Mouse (Mus musculus): ENCODE measurements around the gene Polr2m.
"Not testable (repeated sequence)": the region's sequence is repeated elsewhere in the genome, so short reads cannot be mapped to it uniquely, and the experiment has no call there.

Polr2m gene

DNA sequence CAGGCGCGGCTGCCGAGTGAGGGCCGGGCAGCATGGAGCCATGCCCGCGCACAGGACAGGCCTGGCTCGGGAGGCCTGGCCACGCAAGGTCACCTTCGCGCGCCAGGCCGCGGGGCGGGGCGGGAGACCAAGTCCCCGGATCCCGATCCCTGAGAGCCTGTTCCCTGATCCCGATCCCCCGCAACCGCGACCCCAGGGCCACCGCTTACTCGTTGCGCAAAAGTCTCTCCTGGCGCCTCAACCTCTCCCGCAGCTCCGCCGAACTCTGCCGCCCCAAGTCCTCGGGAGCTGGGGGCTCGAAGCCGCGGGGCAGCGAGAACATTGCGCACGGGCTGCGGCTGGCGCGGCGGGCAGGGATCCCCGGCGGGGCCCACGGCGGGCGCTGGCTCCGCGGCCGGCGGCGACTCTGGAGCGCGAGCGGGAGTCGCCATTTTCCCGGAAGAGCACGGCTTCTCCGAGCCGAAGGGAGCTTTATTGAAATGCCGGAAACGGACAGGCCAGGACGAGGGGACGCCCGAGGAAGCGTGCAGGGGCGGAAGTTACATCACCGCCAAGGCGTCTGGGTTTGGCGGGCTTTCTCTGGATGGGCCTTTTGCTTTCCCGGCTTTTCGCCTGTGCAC is at the start of gene Polr2m:
Gene Polr2m, minus strand, starts transcription at position 461 of the 620 bp plus-strand sequence.
- peak; percentile 86 to 87 for DNase-seq (ENCODE audit: low read depth in 2 of 2, low spot score in 2 of 2)

DNA sequence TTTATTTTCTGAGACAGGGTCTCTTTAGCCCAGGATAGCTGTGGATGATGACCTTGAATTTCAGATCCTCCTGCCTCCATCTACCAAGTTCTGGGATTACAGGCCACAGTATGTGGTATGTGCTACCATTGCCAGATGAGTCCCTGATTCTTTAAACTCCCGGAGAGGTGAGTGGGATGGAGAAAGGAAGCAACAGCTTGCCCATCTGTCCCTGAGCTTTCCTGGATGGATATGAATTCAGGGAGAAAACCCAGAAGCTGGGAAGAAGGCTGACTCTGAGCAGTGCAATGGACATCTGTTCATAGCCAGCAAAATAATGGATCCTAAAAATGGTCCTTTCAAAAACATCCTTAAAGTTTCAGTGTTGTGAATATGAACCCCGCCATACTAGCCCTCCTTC is 49.3 kb upstream of the Polr2m start:
- no peak for DNase-seq (ENCODE audit: low read depth in 2 of 2, low spot score in 2 of 2)

DNA sequence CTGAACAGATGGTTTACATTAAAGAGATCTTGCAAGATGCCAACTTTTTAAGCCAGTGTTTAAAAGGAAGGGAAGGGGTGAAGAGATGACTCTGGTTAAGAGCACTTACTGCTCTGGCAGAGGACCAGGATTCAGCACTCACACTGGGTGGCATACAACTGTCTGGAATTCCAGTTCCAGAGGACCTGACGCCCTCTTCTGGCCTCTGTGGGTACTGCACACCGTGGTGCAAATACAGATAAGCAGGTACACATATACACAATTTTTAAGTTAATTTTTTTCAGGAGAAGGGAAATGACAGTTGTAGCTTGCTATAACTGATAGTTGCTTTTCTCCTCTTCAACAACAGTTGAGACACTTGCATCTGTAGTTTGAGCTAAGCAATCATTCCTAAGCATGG is 44.2 kb upstream of the Polr2m start:
- DNase-seq (ENCODE audit: low read depth in 2 of 2, low spot score in 2 of 2) = no peak

DNA sequence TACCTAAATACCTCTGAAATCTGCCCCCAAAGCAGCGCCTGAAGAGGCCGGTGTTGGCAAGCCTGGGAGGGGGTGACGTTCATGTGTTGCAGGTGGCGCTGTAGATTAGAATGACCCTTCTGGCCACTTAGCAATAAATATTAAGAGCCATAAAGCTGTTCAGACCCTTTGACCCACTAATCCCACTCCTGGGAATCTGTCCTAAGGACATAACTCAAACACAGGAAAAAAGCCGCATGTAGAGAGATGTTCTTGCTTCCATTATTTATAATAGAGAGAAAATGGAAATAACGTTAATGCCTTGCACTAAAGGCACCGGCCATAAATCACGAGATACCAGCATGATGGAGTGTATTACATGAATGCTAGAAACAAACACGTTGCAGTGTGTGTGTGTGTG is 41.7 kb upstream of the Polr2m start:
- no peak for DNase-seq (ENCODE audit: low read depth in 2 of 2, low spot score in 2 of 2)

DNA sequence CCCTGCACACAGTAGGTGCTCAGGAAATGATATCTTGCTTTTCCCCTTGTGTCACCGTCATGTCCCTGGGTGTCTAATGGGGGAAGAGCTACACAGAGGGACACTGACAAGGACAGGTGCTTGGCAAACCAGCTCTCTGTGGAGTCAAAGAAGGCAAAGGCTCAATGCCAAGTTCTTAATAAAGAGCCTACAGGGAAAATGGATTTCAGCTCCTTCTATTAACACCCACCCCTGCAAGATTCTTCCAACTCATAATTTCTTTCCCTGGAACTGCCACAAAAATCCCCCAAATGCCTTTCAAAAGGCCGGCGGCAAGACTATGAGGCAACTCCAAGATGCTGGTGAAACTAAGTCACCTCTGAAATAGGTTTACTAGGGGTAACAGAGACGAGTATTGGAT is 38.2 kb upstream of the Polr2m start:
- DNase-seq (ENCODE audit: low read depth in 2 of 2, low spot score in 2 of 2) = no peak

DNA sequence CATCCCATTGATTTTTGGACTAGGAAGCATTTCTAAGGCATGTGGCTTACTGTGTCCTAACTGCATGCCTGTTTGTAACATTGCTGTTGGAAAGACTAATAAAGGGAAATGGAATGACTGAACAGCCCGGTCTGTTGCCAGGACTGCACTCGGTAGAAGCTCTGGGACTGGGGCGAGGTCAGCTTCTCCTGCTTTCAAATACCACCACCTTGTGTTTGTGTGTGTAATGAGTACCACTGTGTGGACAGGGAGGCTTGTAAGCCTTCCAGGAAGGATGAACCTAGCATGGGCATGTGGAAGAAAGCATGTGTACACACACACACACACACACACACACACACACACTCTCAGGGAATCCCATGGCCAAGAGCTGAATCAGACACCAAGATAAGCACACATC is 34.1 kb upstream of the Polr2m start:
- DNase-seq (ENCODE audit: low read depth in 2 of 2, low spot score in 2 of 2) = no peak

DNA sequence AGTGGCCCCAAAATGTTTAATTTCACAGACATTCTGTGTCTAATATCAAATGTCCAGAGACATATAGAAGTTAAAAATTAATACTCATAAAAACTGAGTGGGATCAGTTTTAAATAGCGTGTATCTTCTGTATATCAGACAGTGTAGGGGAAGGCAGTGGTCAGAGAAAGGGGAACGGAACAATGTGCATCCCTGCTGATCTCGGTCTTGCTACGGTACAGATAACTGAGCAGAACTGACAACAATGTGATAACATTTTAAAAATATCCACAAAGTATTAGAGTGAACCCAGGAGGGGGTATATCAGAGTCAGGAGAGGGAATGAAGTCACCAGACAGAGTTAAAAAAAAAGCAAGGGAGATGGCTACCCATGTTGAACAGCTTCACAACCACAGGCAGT is 31.8 kb upstream of the Polr2m start:
- DNase-seq (ENCODE audit: low read depth in 2 of 2, low spot score in 2 of 2) = no peak

DNA sequence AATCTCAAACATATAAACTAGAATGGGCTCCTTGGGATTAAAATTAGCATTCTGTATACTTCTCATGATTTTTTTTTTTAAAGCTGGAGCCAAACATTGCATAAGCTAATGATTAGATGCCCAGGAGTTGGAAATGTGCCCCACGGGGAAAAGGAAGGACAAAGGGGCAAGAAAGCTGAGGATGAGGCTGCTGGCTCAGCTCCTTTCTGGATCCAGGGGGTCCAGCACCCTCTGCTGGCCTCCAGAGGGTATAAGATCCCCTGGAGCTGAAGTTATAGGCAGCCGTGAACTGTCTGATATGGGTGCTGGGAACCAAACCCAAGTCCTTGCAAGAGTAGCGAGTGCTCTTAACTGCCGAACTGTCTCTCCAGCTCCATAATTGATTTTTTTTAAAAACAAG is 30.1 kb upstream of the Polr2m start:
- no peak for DNase-seq (ENCODE audit: low read depth in 2 of 2, low spot score in 2 of 2)

DNA sequence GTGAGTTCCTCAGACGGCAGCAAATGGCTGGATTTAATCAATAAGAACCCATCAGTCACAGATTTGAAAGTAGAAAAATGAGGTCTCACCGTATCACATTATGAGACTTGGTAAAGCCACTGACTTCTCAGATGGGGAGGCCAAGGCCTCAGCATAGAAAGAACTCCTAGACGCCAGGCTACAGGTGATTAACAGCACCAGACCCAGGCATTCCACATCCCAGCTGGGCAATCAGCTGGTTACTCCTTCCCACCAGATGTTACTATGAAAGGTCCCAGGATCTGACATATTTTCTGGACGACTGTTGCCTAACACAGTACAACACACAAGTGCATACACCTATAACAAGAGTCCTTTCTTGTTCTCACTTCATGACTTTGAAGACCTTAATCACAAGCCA is 27.8 kb upstream of the Polr2m start:
- no peak for DNase-seq (ENCODE audit: low read depth in 2 of 2, low spot score in 2 of 2)

DNA sequence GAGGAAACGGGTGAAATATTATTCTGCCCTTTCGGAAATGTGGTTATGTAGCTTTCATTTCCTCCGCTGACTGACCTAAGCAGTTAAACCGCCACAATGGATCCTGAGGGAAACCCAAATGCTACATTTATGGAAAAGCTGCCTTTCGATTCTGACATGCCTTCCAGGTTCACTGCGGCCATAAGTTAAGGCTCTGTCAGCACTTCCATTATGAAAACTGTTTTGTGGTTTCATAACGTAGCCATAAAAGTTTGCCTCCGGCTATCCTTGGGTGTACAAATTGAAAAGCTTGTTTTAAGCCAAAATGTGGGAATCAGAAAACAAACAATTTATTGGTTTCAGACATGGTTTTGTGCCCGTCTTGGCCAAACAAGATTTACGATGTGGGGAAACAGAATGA is 27.2 kb upstream of the Polr2m start:
- no peak for DNase-seq (ENCODE audit: low read depth in 2 of 2, low spot score in 2 of 2)

DNA sequence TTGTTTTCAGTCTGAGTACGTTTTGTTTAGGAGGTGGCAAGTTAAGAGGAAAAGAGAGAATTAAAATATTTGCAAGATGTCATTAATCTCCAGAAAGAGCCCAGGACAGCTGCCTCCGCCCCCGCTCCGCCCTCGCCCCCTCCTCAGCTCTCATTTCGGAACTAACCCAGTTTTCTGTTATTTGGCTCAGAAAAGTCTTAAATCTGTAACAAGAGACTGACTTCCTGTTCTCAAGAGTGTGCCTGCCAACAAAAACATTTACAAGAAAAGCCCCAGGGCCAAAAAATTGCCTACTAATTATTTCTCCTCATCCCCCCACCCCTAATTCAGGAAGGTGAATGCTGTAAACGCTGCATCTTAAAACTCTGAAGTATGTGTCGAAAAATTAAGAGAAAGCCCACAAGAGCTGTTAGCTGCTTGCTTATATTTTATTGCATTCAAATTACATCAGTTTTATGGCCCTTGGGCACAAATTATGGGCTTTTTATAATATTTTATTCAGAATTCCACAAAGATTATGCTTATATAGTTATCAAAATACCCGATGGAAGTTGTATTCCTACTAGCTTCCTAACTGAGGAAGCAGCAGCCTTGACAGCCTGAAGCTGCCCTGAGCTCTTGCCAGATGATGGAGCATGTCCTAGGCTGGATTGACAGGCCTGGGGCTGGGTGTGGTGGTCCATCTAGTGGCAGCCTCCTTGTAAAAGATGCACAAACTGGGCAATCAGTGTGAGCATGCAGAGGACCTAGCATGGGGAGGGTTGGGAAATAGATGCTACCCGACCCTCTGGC is 12.9 kb upstream of the Polr2m start:
- DNase-seq (ENCODE audit: low read depth in 2 of 2, low spot score in 2 of 2) = no peak

DNA sequence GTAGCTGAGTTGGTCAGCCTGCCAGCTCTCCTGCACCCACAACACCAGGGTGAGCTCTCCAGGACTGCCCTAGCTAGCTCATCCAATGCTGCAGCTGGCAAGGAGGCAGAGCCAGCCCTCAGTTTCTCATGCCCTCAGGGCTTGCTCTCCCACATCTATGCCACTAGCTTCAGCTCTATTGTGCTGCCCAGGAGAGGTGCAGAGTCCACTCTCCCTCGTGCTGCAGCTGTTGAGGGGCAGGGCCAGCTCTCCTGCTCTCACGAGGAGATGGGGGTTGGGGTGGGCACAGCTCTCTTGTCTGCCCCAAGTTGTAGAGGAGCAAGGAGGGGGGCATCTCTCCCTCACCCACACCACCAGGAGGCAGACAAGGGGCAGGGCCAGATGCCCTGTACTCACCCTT is 10.9 kb upstream of the Polr2m start:
- no peak for DNase-seq (ENCODE audit: low read depth in 2 of 2, low spot score in 2 of 2)

DNA sequence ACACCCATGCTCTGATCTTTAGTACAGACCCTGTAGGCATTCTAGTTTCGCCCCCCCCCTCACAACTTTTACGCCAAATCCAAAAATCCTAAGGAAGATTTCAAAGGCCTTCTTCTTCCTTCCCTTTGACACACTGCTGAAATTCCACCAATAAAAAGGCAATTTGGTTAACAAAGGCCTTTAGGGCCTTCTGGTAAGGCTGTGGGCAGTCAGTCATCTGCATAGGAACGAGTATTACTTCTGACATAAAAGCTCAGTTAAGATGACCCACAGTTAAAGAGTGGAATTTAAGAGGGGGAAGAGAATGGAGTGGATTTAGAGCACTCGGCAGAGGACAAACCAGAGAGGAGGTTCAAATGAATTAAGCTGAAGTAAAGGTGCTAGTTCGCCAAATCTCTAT is 8.0 kb upstream of the Polr2m start:
- DNase-seq (ENCODE audit: low read depth in 2 of 2, low spot score in 2 of 2) = no peak

DNA sequence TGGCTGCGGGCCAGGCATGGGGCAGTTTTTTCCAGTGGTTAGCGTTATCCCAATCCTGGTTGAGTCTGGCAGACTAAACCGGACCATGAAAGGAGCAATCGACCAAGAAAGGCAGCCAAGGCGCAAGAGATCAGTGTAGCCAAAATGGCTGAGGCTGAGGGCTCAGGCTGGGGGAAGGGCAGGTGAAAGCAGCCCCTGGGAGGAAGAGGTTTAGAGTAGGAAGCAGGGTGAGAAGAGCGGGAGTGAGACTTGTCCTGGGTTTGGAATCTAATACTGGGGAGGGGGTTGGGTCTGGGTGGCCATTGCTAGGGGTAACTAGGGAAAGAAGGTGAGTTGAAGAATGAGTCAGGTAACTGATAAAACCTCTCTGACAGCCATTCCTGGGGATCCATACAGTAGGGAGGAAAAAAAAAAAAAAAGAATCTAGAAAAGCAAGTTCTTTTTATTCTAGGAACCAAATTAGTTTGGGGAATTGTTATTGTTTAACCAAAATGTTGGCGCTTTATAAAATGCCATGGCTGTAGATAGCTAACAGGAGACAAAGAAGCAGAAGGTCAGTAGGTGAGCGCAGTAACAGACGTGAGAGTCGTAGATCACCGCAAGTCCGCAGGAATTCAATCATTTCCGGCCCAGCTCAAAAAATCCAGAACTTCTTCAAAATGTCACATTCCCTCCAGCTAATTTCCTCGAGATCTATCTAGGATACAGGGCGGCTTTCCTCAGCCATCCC is 6.7 kb upstream of the Polr2m start:
- DNase-seq (ENCODE audit: low read depth in 2 of 2, low spot score in 2 of 2) = no peak

DNA sequence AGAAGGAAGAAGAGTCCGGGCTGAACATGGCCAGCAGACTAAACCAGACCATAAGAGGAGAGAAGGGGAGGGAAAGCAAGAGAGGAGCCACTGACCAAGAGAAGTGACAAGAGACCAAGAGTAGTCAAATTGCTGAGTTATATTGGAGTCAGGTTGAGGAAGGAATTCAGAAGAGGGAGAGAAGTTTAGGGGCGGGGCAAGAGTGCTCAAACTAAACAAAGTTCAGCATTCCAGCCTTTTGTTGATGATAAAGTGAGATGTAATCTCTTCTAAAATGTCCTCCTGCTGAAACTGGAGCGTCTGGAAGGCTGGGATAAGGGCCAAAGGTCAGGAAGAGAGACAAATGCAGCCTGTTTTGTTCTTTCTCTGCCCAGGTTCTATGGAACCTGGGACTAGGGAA is 4.3 kb upstream of the Polr2m start:
- no peak for DNase-seq (ENCODE audit: low read depth in 2 of 2, low spot score in 2 of 2)

DNA sequence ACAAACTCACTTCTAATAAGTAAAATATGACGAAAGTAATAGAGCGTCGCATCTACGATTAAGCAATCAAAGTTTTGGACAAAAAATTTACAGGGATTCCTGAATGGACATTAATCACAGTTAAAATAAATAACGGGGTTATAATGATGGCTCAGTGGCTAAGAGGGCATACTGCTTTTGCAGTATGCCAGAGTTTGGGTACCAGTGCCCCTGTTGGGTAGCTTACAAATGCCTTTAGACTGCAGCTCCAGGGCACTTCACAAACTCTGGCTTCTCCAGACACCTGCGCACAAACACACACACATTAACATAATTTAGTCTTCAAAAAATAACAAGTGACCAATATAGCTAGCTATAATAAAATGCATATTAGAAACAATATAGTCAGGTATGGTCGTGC is 392 bp upstream of the Polr2m start:
- no peak for DNase-seq (ENCODE audit: low read depth in 2 of 2, low spot score in 2 of 2)

DNA sequence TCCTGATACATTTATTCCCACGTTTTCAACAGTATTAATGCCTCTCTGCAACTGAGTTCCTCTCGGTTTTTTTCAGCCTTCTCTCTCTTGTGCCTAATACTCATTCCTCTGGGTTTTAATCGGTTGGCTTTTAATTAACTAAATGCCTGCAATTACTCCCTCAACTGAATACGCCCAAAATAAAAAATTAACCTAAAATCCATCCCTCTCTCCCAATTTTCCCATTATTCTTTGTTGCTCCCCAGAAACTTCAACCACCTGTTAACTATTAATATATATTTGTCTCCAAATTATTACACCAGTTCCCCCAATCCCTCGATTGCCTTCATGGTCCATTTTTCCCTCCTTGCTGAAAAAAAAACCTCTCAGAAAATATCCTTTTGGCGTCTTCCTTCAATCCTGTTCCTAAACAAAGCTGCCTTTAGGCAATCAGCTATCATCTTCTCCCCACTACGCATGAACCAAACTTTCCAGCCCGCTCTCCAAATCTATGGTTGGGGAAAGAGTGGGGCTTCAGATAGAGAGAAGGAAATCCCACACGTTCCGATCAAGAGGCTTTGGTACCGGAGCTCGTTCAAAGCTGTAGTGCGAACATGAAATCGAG is 762 bp downstream of the Polr2m start:
- no peak for DNase-seq (ENCODE audit: low read depth in 2 of 2, low spot score in 2 of 2)

DNA sequence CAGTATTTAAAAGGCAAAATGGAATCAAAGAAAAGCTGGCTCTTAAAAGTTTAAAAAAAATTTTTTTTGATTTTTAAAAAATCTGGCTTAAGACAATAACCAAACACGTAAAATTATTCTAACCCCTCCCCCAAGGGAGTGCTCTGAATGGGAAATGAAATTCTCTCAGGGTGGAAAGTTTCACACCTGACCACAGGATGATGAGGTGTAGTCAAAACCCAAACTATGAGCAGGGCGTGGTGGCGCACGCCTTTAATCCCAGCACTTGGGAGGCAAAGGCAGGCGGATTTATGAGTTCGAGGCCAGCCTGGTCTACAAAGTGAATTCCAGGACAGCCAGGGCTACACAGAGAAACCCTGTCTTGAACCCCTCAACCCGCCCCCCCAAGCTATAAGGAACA is 1.9 kb downstream of the Polr2m start:
- DNase-seq (ENCODE audit: low read depth in 2 of 2, low spot score in 2 of 2) = not testable (repeated sequence)

DNA sequence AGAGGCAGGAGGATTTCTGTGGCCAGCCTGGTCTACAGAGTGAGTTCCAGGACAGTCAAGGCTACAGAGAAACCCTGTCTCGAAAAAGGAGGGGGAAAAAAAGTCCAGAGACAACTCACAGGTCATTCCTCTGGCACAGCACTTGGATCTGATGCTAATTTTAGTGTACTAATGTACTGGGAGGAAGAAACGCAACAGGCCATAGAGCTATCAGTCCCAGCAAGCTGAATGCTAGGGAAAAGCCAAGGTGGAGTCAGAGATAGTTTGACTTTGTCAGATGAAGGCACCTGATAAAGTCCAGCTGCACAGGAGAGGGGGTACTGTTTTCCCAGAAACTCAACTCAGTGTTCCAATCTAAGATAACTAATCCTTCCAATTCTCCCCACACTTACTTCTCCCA is 5.4 kb downstream of the Polr2m start:
- DNase-seq (ENCODE audit: low read depth in 2 of 2, low spot score in 2 of 2) = no peak

DNA sequence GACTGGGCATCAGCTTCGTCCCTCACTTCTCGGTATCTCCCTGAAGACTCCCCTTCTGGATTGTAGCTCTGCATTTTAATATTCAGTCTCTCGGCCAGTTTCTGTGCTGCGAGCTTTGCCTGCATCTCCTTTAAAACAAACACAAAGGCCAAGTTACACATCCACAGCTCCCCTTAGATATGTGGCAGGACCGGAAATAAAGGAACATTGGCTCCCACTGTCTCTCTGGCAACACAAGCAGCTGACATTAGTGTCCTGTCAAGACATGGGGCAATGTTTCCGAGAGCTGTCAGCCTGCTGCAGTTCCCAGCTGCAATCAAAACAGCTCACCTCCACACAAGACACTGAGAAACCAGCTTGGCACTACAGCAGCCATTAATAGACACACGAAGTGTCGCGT is 6.3 kb downstream of the Polr2m start:
- no peak for DNase-seq (ENCODE audit: low read depth in 2 of 2, low spot score in 2 of 2)

DNA sequence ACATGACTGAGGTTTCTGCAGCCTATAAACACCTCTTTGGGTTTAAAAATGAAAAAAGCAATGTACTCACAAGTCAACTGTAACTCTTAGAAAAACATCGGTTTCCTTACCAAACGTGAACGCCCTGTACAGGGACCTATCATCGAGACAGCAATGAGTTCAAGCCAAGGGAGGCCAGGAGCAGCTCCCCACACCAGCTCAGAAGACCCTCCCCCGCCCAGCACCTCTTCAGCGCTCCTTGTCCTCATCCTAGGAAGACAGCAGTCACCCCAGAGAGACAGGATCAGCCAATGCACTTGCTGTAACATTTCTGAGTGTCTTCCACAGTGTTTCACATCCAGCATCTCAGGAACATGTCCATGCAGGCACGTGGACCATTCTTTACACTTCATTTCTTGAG is 7.1 kb downstream of the Polr2m start:
- DNase-seq (ENCODE audit: low read depth in 2 of 2, low spot score in 2 of 2) = no peak

DNA sequence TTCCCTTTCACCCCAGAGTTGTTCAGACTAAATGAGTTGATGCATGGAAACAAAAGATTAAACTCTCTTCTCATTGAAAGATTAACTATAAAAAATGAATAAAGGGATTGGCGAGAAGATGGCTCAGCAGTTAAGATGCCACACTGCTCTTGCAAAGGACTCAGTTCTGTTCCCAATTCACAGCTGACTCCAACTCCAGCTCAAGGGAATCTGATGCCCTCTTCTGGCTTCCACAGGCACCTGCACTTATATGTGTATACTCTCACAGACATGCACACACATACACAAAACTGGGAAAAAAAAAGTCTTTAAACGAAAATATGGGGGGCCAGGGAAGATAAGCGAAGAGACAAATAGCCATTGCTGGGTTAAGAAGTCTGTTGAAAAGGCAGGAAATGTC is 9.1 kb downstream of the Polr2m start:
- no peak for DNase-seq (ENCODE audit: low read depth in 2 of 2, low spot score in 2 of 2)

All from CD8-positive naive resting alpha-beta T cell, adult 2 months (primary cell).